Mouse (Mus musculus) ES-E14 (cell line): Measurements from ENCODE around the gene Rab11fip5. TPM values are rescaled to one million over a fixed set of nuclear protein-coding genes. Genes with fewer than 3 reads are reported as not detected.

Experiments
- DNase-seq: peaks from one replicate; pipeline ENCODE4 v3.0.0-alpha.2; 2013; ENCODE audit warnings: low read depth, low spot score
- H3K27ac ChIP-seq: 2 replicates; pipeline ENCODE4 v1.5.1; 2012; ENCODE audit warnings: low read depth, mild to moderate bottlenecking, low read length, moderate library complexity, mixed read lengths; ENCODE audit not compliant: poor library complexity, insufficient read depth, severe bottlenecking
- H3K36me3 ChIP-seq: 2 replicates; pipeline ENCODE4 v1.6.1; 2012; ENCODE audit warnings: mild to moderate bottlenecking, low read length, moderate library complexity, mixed read lengths; ENCODE audit not compliant: control insufficient read depth, poor library complexity, insufficient read depth, severe bottlenecking
- H3K4me1 ChIP-seq, 2 experiments: fragments of 150-350 bp in 1 of 2; sonication (generic) in 1 of 2; 2 replicates each; pipeline ENCODE4 v1.6.1; 2012; ENCODE audit warnings: low read length in 2 of 2, mild to moderate bottlenecking in 1 of 2, mixed read lengths in 1 of 2; ENCODE audit not compliant: control insufficient read depth in 2 of 2, insufficient read depth in 2 of 2, poor library complexity in 1 of 2
- H3K4me3 ChIP-seq, 2 experiments: fragments of 150-350 bp in 1 of 2; sonication (generic) in 1 of 2; 2 replicates each; pipeline ENCODE4 v1.5.1; 2012; ENCODE audit warnings: low read length in 2 of 2, low read depth in 1 of 2, mild to moderate bottlenecking in 1 of 2, mixed read lengths in 1 of 2; ENCODE audit not compliant: insufficient read depth in 1 of 2, poor library complexity in 1 of 2, severe bottlenecking in 1 of 2
- H3K9ac ChIP-seq: 2 replicates; pipeline ENCODE4 v1.6.1; 2012; ENCODE audit warnings: low read depth, mild to moderate bottlenecking, low read length, mixed read lengths; ENCODE audit not compliant: poor library complexity, insufficient read depth, severe bottlenecking
- H3K9me3 ChIP-seq: fragments of 150-350 bp; sonication (generic); 2 replicates; pipeline ENCODE4 v1.6.1; 2012; ENCODE audit warnings: low read depth, mild to moderate bottlenecking, low read length; ENCODE audit not compliant: control insufficient read depth, insufficient read depth
- CHD2 ChIP-seq: IDR thresholded peaks from 2 replicates; pipeline ENCODE4 v1.6.1; 2014; ENCODE audit warnings: mild to moderate bottlenecking, low read depth, low read length, inconsistent platforms
- HCFC1 ChIP-seq: IDR thresholded peaks from 2 replicates; pipeline ENCODE4 v1.6.1; 2012; ENCODE audit warnings: low read length, inconsistent platforms, borderline replicate concordance; ENCODE audit not compliant: insufficient read depth
- MAFK ChIP-seq: IDR thresholded peaks from 2 replicates; pipeline ENCODE4 v1.6.1; 2014; ENCODE audit warnings: mild to moderate bottlenecking, low read depth, low read length, inconsistent platforms; ENCODE audit not compliant: insufficient read depth
- ZC3H11A ChIP-seq: IDR thresholded peaks from 2 replicates; pipeline ENCODE4 v1.6.1; 2012; ENCODE audit warnings: low read depth, mild to moderate bottlenecking, inconsistent platforms, low read length, borderline replicate concordance
- ZNF384 ChIP-seq: IDR thresholded peaks from 2 replicates; pipeline ENCODE4 v1.6.1; 2012; ENCODE audit warnings: low read depth, low read length, inconsistent platforms
- in situ Hi-C, 2 experiments: fragments of 600-800 bp; cut with MboI; formaldehyde crosslinking; loops; one replicate each; pipeline ENCODE4 v1.15.1; 2025; ENCODE audit warnings: low sequenced_read_pairs in 2 of 2, inconsistent platforms in 1 of 2; ENCODE audit not compliant: unreplicated experiment in 2 of 2
- total RNA-seq: library from RNA; depleted of rRNA; stranded (reverse); fragments of 300-350 nt; gene quantifications from 2 replicates; pipeline ENCODE4 v1.2.3, GENCODE M21; 2012

The Rab11fip5 gene
- total RNA-seq, 1 experiment: 13.4 TPM

GRCm38 (mm10) chr6:85316211-85316610 is 58.2 kb downstream of the Rab11fip5 start:
- no peak overlapping the region for H3K4me3 ChIP-seq
- DNase-seq: no peak
- H3K36me3 ChIP-seq: no peaks in the 10 kb centered on the region; the same call in 1 of the 2 replicates
- H3K27ac ChIP-seq: no peak overlapping the region
- H3K9ac ChIP-seq: no peak overlapping the region
- no peaks in the 10 kb centered on the region for H3K9me3 ChIP-seq
- in situ Hi-C loops: no loop called here
- H3K4me1 ChIP-seq: no peaks in the 10 kb centered on the region
- TF ChIP-seq CHD2: no peak
- TF ChIP-seq ZC3H11A: no peak
- no peak for TF ChIP-seq ZNF384

GRCm38 (mm10) chr6:85314064-85314798 is 60.2 kb downstream of the Rab11fip5 start:
- Histone ChIP-seq H3K27ac (no peak overlapping the region), H3K9me3 (no peaks in the 10 kb centered on the region), H3K4me3 (no peak overlapping the region), H3K9ac (no peak overlapping the region), H3K4me1 (no peaks in the 10 kb centered on the region), H3K36me3 (no peaks in the 10 kb centered on the region; the same call in 1 of the 2 replicates)
- in situ Hi-C loops: no loop called here
- TF ChIP-seq MAFK (no peak), ZC3H11A (no peak), ZNF384 (no peak), HCFC1 (no peak), CHD2 (no peak)
- no peak for DNase-seq

DNA sequence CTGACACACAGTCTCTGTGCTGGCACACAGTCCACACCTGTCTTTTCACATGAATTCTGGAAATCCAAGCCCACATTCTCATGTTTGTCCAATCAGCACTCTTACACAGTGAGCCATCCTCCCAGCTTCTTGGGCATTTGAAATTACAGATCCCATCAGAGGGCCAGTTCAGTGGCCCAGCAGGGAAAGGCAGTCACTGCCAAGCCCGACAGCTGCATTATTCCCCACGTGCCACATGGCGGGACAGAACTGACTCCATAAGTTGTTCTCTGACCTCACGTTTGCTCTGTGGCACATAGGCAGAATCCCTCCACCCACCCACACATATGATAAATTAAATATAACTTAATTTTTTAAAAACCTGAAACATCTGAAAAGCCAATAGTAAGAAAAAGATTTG is 66.5 kb downstream of the Rab11fip5 start:
- DNase-seq: no peak
- no peak overlapping the region for H3K27ac ChIP-seq
- H3K4me3 ChIP-seq: no peak overlapping the region
- H3K4me1 ChIP-seq: no peaks in the 10 kb centered on the region
- in situ Hi-C loops: no loop called here
- H3K9ac ChIP-seq: no peak overlapping the region
- no peak for TF ChIP-seq ZC3H11A
- no peak for TF ChIP-seq ZNF384
- no peak for TF ChIP-seq HCFC1
- TF ChIP-seq MAFK: no peak
- TF ChIP-seq CHD2: no peak
- H3K36me3 ChIP-seq: no peaks in the 10 kb centered on the region
- no peaks in the 10 kb centered on the region for H3K9me3 ChIP-seq

GRCm38 (mm10) chr6:85306375-85306774 is 68.1 kb downstream of the Rab11fip5 start:
- no peak overlapping the region for H3K9ac ChIP-seq
- in situ Hi-C loops: no loop called here
- no peaks in the 10 kb centered on the region; a peak in 1 of 4 replicates for H3K4me1 ChIP-seq
- H3K27ac ChIP-seq: no peak overlapping the region
- no peaks in the 10 kb centered on the region for H3K9me3 ChIP-seq
- TF ChIP-seq MAFK (no peak), ZNF384 (no peak), CHD2 (no peak), HCFC1 (no peak), ZC3H11A (no peak)
- no peak for DNase-seq
- no peaks in the 10 kb centered on the region for H3K36me3 ChIP-seq
- H3K4me3 ChIP-seq: no peak overlapping the region

DNA sequence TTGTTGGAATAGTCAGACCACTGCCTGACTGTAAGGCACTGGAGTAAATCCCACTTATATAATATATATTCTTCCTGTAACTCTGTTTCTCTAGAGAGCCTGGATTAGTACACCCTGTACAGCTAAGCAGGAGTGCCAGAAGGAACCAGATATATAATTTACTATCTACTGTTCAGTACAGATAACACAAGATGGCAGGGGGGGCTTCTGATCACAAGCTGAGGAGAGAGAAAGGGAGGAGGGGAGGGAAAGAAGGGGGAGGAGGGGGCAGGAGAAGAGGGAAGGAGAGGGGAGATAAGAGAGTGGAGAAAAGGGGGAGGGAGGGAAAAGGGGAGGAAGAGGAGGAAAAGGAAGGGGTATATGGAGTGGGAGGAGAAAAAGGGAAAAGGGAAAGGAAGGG is 68.6 kb downstream of the Rab11fip5 start:
- Histone ChIP-seq H3K9me3 (no peaks in the 10 kb centered on the region), H3K4me1 (no peaks in the 10 kb centered on the region; a peak in 1 of 4 replicates), H3K36me3 (no peaks in the 10 kb centered on the region), H3K4me3 (no peak overlapping the region), H3K27ac (no peak overlapping the region), H3K9ac (no peak overlapping the region)
- no peak for TF ChIP-seq CHD2
- TF ChIP-seq MAFK: no peak
- no peak for TF ChIP-seq ZNF384
- TF ChIP-seq HCFC1: no peak
- TF ChIP-seq ZC3H11A: no peak
- DNase-seq: no peak
- in situ Hi-C loops: no loop called here
